Mouse (Mus musculus) T-cell, adult 2 months (primary cell): ENCODE measurements around the gene Mpv17.

Source experiments
- DNase-seq: peaks from one replicate; pipeline ENCODE4 v3.0.0; 2022; ENCODE audit warnings: low spot score

The Mpv17 gene

DNA sequence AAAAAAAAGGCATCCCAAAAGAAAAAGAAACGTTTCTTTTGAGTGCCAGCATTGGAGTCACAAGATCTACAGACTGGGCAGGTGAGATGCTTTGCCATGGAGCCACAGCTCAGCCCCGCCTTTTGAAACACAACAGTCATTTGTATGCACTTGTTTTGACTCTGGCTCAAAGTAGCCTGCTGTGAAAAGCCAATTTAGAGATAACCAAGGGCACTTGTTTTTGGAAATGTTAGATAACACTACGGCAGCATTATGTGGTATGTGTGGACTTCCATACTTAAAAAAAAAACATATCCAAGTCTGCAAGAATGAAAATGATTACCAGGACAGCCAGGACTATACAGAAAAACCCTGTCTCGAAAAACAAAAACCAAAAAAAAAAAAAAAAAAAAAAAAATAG is 29.6 kb upstream of the Mpv17 start:
- DNase-seq: no peak

DNA sequence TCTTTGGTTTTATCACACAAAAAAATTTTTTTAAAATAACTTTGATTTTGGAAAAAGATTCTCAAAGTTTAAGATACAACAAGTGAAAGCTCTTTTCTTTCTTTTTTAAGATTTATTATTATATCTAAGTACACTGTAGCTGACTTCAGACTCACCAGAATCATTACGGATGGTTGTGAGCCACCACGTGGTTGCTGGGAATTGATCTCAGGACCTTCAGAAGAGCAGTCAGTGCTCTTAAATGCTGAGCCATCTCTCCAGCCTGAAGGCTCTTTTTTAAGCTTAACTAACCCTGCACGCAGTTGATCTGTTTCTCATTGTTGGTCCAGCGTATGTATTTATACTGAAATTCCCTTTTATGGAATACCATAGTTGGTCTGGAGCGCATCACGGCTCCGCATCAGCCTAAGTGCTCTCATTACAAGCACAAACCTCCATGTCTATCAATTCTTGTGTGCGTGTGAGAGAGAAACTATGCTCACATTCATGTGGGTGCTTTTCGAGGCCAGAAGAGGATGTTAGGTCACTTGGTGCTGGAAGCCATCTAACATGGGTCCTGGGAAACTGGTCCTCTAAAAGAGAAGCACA is 27.2 kb upstream of the Mpv17 start:
- no peak for DNase-seq

DNA sequence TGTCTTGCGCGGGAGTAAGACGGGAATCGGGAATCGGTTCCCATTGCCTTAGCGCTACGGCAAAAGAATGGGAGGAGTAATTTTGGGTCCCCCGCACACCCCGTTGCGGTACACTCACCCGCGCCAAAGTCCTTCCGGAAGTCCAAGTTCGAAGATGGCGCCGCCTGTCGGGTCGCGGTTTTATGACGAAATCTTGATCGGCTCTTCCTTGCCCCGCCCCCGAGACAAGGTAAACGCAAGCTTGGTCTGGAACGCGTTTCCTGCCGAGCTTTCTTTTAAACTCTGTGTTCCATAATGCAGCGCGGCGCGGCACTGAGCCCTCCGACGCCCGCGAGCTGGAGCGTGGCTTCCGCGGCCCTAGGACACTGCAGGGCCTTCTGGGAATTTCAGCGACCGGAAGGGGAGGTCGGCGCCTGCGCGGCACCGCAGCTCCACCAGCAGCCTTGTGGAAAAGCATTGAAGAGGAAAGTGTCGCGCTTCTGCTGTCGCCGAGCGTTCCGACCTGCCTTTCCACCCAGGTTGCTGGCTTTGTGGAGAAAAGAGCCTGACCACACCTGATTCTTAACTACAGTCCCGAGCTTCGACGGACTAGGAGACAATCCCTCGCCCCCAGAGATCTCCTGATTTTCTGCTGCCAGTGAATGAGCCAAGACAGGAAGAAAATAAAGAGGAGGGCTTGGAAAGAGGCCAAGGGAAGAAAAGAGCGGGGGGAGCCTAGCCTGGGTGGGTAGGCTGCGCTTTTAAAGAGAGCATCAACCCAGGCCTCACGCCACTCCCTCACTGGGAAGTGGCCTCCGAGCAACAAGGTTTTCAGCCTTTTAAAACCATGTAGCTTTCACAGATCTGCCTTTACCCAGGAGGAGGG is 25.9 kb upstream of the Mpv17 start, which contains the start of the genes Gm29609 and Gtf3c2:
Gene Gm29609, minus strand, starts transcription at position 146 of the 865 bp plus-strand sequence.
Gene Gtf3c2, minus strand, starts transcription at position 379 of the 865 bp plus-strand sequence.
- peak; percentile 98 for DNase-seq

DNA sequence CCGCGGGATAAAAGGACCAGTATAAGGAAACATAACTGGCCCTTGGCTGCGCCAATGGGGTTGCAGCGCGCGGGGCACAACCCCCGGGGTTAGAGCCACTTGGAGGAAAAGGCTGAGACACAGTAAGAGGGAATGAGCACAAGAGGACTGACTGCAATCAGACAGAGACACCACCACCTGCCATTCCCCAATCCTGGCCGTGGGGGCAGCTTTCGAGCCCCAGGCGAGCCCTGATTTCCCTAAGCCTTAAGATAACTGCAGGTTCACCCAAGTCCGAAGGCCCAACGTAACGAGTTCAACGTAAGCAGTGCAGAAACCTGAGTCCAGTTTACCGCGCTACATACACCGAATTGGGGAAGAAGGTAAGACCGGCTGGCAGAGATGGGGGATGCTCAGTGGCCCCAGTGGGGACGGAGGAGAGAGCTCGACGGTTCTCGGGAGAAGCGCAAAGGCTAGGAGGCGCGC is 25.3 kb upstream of the Mpv17 start:
- no peak for DNase-seq

DNA sequence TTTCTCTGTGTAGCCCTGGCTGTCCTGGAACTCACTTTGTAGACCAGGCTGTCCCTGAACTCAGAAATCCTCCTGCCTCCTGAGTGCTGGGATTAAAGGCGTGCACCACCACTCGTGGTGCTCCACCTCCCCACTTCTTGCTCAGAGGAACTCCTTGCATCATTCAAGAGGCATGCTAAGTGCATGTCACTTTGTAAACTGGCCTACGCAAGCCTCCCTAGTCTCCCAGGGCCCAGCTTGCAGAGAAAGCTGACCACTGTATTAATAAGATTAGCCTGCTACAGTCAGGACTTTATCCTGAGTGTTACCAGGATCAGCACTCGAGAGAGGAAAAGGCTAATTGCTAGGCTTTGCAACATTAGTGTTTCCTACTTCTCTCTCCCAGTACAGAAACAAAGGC is 14.6 kb upstream of the Mpv17 start:
- no peak for DNase-seq

DNA sequence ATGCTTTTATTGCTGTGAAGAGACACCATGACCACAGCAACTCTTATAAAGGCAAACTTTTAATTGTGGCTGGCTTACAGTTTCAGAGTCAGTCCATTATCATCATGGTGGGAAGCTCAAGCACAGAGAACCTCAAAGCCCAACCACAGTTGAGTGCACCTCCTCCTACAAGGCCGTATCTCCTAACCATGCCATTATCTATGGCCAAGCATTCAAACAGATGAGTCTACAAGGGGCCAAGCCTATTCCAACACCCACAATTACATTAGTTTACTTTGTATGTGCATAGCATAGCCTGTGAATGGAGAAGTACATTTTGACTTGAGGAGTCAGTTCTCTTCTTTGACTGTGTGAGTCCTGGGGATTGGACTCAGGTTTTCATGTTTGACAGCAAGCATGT is 10.8 kb upstream of the Mpv17 start:
- DNase-seq: no peak

DNA sequence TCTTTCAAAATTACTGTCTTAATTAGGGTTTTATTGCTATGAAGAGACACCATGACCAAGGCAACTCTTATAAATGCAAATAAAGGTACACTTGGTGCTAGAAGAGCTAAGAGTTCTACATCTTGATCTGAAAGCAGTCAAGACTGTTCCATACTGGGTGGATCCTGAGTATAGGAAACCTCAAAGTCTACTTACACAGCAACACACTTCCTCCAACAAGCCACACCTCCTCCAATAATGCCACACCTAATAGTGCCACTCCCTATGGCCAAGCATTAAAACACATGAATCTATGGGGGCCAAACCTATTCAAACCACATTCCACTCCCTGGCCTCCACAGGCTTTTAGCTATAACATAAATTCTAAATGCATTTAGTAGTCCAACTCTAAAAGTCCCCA is 8.4 kb upstream of the Mpv17 start:
- DNase-seq: no peak

DNA sequence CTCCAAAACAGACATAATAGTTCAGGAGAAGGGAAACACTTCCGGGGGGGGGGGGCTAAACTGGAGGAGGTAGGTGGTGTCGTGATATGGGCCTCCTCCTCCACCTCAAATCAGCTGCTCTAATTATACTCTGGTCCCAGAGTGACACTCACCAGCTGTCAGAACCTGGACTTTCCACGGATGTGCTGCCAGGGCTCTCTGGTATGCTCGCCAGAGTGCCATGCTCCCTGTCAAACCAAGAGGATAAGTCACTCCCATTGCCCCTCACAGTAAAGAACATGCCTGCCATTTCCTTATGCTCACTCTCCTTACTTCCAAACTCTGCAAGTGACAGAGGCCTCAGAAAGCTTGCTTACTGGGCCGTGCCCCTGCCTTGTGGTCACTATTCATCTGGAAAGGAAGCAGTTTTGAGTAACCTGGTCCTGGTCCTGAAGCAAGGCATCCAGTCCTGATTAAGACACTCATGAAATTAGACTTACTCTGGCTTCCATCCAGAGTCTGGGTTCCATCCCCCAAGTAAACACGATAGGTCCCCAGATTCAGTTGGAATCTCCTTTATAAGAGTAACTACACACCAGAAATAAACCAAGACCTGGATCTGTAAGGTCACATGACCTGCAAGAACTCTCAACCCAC is 417 bp downstream of the Mpv17 start:
- no peak for DNase-seq

DNA sequence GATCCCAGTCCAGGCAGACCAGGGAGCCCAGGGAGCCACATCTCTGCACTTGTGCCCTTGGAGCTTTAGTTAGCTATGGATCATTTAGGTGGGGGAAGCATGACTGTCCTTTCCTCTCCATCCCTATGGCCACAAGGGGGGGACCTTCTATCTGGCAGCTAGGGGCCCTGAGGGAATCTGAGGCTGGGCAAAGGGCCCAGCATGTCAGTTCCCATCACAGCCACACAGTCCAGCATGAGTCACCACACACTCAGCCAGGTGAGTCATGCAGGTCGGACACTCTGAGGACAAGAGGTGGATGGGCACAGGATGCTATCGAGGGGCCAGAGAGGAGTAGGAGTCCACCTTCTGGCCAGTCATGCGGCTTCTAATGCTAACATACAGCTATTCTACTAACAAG is 2.3 kb downstream of the Mpv17 start:
- DNase-seq: no peak

DNA sequence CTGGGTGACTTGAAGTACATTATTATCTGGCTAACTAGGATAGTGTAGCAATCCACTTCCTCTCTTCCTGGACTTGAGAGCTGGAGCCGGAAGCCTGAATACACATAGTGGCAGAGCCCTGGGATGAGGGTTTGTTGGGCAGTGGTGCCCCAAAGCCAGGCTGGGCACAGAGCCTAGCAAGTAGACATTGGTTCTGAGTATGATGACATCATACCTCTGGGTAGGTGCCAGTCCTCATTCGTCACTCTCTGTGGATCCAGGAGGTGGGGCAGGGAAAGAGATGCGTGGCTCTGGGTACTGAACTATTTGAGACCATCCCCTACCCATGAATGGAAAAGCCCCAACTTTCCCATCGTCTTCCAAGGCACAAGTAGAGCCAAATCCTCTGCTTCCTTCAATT is 4.3 kb downstream of the Mpv17 start:
- DNase-seq: no peak

DNA sequence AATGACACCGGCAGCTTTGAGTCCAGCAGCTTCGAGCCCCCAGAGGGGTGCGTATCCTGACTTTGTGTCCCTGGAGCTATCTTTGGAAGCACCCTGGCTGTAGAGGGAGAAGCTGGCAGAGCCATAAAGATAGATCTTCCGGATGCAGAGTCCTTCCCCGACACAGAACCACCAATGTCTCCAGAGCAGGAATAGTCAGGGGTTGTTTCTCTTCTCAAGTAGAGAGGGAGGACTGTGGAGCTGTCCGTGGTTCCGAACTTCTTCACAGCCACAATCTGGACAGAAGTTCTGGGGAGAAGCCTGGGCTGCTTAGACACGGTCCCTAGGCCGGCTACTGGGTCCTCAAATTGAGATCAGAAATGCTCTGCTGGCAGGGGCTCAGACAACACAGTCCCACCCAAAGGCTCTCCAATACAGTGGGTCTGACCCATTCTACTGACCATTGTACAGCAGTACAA is 15.1 kb downstream of the Mpv17 start:
- no peak for DNase-seq

DNA sequence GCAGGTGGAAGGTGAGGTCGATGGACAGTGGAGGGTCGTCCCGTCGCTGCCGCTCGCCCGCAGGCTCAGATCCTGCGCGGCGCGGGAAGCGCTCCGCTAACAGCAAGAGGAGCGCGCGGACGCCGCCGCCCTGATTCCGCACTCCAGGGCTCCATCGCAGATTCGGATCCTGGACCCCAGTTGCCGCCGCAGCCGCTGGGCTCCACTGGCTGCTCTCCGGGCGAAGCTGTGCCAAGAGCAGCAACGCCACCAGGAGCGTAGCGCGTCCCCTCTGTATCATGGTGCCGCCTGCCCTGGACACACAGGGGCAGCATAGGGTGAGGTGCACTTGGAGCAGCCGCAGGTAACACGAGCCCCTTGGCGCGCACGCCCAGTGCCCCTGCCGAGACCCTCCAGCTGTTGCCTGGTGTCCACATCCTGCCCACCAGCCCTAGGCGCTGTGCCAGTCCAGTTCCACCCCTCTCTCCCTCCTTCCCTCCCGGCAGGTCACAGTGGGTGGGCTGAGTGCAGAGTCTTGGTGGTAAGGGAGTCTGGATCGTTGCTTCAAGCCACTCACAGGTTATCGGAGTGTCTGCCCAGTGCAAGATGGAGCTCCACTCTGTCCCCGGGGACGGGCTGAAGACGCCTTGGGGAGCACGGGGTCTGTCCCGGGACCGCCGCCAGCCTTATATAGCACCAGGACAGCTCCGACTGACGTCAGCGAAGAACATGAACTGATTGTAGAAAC is 15.6 kb downstream of the Mpv17 start, which contains the start of gene Ucn:
Gene Ucn, minus strand, starts transcription at position 589 of the 727 bp plus-strand sequence.
- no peak for DNase-seq

DNA sequence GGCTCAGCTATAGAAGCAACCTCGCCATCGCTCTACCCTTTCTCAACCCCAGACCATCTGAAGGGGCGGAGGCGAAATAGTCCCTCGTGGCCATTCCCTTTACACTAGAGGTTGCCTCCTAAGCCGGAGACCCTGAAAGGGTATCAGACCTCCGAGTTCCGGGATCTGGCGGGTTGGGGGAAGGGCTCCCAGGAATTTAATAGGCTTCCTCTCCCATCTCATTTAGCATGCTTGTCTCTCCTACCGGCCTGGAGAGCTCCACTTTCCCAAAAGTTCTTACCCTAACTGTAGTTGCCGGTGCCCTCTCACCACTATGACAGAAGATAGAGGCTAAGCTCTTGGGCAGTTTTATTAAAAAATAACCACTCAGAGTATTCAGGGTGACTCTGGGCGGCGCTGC is 16.4 kb downstream of the Mpv17 start:
- DNase-seq: no peak

DNA sequence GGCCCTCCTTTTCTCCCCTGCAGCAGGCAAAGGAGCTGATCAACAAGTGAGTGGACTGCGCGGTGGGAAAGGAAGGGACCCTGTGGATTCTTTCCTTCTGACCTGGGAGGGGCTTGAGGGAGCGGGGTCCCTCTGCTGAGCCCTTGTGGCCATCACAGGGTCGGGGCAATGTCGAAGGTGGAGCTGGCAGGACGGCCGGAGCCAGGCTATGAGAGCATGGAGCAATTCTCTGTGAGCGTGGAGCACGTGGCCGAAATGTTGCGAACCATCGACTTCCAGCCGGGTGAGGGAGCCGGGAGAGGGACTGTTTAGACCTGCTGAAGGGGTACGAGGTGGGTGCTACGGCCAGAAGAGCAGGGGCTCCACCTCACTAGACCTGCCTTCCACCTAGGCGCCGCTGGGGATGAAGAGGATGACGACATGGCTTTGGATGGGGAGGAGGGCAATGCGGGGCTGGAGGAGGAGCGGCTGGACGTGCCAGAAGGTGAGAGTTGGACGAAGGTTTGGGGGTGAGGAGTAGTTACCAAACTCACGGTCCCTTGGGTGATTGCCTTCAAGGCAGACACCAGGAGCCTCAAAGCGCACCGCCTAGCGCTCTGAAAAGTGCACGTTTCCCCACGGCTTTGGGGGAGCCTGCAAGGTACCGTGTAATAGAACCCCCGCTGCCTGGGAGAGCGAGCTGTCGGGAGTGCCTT is 17.2 kb downstream of the Mpv17 start:
- DNase-seq: no peak

DNA sequence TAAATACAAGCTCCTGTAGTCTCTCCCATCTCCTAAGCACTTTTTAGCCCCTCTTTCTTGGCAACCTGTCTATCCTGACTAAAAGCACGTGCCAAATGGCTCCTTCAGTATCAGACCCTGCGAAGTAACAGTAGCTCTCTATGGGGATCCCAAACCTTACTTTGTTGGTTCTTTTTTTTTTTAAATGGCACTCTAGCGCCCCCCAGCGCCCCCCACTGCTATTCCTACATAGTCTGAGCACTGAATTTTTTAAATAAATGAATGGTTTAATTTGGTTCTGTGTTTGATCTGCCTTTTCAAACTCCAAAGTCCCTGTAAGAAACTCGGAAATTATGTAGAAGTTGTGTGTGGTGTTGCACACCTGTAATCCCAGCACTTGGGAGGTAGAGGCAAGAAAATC is 28.0 kb downstream of the Mpv17 start:
- DNase-seq: no peak

DNA sequence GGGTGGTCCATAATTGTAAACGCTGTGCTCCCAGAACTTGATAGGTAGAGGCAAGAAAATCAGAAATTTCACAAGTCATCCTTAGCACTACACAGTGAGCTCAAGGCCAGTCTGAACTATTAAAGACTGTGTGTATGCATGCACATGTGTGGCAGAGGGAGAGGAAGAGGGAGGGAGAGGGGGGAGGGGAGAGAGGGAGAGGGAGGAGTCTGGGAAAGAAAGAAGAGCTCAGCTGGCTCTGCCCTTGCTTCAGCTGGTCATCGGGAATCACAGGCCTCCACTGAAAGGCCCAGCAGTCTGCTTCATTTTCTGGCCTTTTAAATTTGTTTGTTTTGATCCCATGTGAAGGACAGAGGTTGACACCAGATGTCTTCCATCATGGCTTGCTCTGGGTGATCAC is 30.6 kb downstream of the Mpv17 start:
- no peak for DNase-seq

DNA sequence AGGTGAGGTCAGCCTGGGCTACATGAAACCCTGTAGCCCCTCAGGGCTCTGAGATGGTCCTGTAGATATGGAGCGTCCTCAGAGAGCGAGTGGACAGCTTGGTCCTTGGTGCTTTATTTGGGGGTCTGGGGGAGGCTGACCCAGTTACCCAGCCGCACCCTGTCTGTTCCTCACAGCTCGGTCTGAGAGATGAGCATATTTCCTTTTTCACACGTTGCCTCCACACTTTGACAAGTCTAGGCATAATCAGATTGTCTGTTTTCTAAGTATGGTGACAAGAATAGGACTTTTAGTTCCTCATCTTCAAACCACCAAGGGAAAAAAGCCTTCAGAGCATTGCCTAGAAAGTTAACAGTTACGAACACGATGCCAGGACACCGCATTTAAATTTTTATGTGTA is 32.9 kb downstream of the Mpv17 start:
- DNase-seq: no peak

DNA sequence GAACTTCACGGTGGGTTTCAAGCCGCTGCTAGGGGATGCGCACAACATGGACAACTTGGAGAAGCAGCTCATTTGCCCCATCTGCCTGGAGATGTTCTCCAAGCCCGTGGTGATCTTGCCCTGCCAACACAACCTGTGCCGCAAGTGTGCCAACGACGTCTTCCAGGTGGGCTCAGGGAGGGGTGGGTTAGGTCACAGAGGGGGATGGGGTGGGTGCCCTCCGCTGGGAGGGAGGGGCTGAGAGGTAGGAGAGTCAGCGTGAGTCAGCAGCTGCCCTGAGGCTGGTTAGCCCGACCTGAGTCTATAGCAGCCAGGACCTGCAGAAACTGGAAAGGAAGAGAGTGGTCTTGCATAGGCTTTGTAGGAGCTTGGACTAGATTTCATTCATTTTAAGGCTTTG is 37.1 kb downstream of the Mpv17 start:
- DNase-seq: no peak

DNA sequence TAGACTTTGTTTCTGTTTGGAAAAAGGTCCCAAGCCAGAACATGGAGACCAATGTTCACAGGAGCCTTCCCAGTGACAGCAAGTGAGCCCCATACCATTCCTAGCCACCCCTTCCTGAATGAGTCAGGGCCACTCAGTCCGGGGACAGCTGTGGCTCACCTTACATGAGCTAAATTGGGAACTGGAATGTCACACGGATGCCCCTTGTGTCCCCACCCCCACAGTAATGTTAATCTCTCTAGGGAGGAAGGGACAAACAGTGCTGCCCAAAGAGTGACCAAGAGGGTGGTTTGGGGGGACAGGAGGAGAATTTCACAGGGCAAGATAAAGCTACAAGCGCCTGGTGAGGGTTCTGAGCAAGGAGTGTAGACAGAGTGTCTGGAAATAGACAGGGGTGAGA is 37.7 kb downstream of the Mpv17 start, which contains the start of gene Trim54:
Gene Trim54, plus strand, starts transcription at position 359 of the 400 bp plus-strand sequence.
- DNase-seq: no peak

DNA sequence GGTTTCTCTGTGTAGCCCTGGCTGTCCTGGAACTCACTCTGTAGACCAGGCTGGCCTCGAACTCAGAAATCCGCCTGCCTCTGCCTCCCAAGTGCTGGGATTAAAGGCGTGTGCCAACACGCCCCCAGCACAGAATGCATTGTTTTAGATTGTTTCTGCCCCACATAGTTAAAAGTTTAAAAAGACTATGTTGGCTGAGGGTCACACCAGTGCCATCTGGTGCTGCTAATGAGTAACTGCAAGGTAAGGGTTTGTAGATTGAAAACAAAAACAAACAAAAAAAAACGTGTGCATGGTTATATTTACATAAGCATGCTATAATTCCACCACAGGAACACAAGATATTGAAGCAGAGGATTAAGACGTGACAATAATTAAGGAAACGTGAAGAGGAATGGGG is 43.3 kb downstream of the Mpv17 start:
- DNase-seq: peak; percentile 16

DNA sequence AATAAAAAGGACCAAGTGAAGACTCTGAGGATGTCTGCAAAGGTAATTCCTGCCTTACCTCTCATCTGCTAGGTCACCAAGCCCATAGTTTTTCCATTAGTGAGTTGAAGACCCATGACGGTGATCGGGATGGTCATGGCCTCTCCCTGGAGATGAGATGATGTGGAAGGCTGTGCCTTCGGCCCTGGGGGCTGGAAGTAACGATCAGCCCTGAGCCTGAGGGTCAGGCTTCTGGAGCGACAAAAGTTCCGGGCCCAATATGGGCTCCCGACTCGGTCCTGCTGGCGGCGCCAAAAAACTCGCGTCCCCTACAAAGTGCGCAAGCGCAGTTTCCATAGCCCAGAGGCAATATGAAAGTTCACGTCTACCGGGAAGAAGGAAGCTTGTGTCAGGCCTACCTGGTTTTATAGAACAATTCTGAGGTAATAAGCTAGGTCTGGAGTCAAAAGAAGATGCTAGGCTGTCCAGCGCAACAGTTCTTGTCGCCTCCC is 46.0 kb downstream of the Mpv17 start, which contains the start of gene Slc30a3:
Gene Slc30a3, minus strand, starts transcription at position 238 of the 491 bp plus-strand sequence.
- no peak for DNase-seq
